Mouse (Mus musculus) testis, adult 2 months (tissue): Measurements from ENCODE around the gene Retreg1. TPM values are rescaled to one million over a fixed set of nuclear protein-coding genes. Genes with fewer than 3 reads are reported as not detected.

Source experiments
- H3K27ac ChIP-seq: fragments of 200-500 bp; 2 replicates; pipeline ENCODE4 v1.5.1; 2012; ENCODE audit warnings: low read depth, low read length; ENCODE audit not compliant: control insufficient read depth, insufficient read depth
- H3K27me3 ChIP-seq: fragments of 200-500 bp; 2 replicates; pipeline ENCODE4 v1.6.1; 2012; ENCODE audit warnings: mild to moderate bottlenecking, low read length, moderate library complexity; ENCODE audit not compliant: control insufficient read depth, insufficient read depth
- H3K36me3 ChIP-seq: fragments of 200-500 bp; 2 replicates; pipeline ENCODE4 v1.6.1; 2012; ENCODE audit warnings: mild to moderate bottlenecking, low read length; ENCODE audit not compliant: control insufficient read depth, insufficient read depth
- H3K4me1 ChIP-seq: fragments of 200-500 bp; 2 replicates; pipeline ENCODE4 v1.6.1; 2012; ENCODE audit warnings: low read length; ENCODE audit not compliant: control insufficient read depth, insufficient read depth
- H3K4me3 ChIP-seq: fragments of 200-500 bp; 2 replicates; pipeline ENCODE4 v1.5.1; 2012; ENCODE audit warnings: low read depth, mild to moderate bottlenecking, low read length, moderate library complexity, mixed read lengths; ENCODE audit not compliant: control insufficient read depth
- CTCF ChIP-seq: fragments of 200-500 bp; IDR thresholded peaks from 2 replicates; pipeline ENCODE4 v1.5.1; 2012; ENCODE audit warnings: low read depth, mild to moderate bottlenecking, inconsistent platforms, low read length, moderate library complexity; ENCODE audit not compliant: control insufficient read depth, insufficient read depth, insufficient replicate concordance
- POLR2A ChIP-seq: fragments of 200-500 bp; IDR thresholded peaks from 2 replicates; pipeline ENCODE4 v1.6.1; 2012; ENCODE audit warnings: low read depth, mild to moderate bottlenecking, inconsistent platforms, low read length, moderate library complexity; ENCODE audit not compliant: control insufficient read depth
- polyA plus RNA-seq: library from polyadenylated mRNA; depleted of rRNA; stranded (reverse); fragments of >200 nt; gene quantifications from 2 replicates; pipeline ENCODE4 v1.2.3, GENCODE M21; 2012

Retreg1 gene
- polyA plus RNA-seq, 1 experiment: 46.1 TPM

DNA sequence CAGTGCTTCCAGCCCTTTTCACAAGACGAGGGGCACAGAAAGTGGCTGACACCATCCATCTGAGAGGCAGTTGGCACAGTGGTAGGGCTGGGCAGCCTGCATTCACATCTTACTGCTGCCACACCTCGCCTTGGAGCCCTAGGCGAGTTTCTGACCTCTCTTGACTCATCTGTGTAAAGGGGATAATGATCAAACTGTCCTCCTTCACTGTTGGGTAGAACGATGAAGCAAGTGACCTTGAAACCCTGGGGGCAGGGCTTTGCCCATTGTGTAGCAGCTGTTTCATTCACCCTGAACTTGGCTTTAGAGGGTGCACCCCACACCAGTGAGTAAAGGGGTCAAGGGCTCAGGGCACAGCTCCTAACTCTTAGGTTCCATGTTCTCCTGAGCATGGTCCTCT lies 39.0 kb downstream of the Retreg1 start:
- Histone ChIP-seq H3K36me3 (no peaks in the 10 kb centered on the region), H3K27me3 (no peaks in the 10 kb centered on the region), H3K4me1 (no peaks in the 10 kb centered on the region), H3K27ac (no peak overlapping the region), H3K4me3 (no peak overlapping the region)
- TF ChIP-seq POLR2A: no peak
- TF ChIP-seq CTCF: no peak

DNA sequence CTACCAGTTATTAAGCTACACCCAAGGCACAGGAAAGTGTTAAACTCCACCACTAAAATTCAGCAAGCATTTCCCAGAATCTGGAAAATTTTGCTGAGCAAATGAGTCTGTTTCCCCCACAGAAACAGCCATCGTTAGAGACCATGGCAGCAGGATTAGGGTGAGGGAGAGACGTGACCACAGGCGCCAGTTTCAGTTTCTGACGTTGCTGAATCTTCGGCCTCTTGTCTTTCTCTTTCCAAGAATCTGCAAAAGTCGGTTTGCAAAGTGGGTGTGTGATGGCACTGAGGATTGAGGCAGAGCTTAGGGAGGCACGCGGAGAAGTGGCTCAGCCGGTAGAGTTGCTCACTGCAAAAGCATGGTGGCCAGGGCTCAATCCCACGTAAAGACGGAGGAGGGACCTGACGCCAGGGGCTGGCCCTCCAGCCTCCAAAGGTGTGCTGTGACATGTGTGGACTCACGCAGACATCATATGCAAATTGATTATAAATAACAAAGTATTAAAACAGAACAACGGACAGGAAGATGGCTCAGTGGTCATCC lies 41.5 kb downstream of the Retreg1 start:
- TF ChIP-seq CTCF (no peak), POLR2A (no peak)
- Histone ChIP-seq H3K36me3 (no peaks in the 10 kb centered on the region), H3K4me3 (no peak overlapping the region), H3K27me3 (no peaks in the 10 kb centered on the region), H3K27ac (no peak overlapping the region), H3K4me1 (no peaks in the 10 kb centered on the region)

DNA sequence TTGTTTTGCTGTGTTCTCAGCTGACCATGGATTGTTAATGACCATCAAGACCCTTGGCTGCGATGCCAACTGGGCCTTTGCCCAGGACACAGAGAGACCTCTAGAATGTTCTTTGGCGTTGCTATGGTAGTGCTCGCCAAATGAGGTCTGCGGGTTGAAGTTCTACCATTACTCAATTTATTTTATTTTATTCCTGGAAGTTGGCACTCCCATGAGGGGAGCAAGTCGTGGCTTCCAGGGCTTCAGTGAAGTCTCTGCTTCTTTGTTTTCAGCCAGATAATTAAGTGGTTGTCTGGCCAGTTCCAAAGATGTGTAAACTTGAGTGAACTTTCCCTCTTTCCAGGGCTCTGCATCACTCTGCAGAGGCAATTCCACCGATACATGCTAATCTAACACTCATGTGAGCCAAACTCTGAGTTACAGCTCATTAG lies 43.6 kb downstream of the Retreg1 start:
- TF ChIP-seq POLR2A: no peak
- no peak for TF ChIP-seq CTCF
- Histone ChIP-seq H3K27me3 (no peaks in the 10 kb centered on the region), H3K27ac (no peak overlapping the region), H3K36me3 (no peaks in the 10 kb centered on the region), H3K4me3 (no peak overlapping the region), H3K4me1 (no peaks in the 10 kb centered on the region)

DNA sequence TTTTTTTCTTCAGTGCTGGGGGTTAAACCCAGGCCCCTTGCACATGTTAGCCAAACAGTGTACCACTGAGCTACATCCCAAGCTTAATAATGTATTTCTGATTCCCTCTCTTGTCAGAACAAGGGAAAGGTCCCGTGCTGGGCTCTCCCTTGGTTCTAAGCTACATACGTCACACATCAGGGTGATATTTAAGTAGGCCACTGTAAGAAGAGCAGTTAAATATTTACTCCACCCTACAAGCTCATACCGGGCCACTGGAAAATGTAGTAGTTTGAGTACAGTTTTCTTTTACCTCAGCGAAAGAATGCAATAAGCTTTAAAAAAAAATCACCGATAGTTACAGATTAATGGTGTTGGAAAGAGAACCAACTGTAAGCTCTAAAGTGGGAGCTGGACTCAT lies 46.9 kb downstream of the Retreg1 start:
- no peak overlapping the region for H3K27ac ChIP-seq
- TF ChIP-seq POLR2A: no peak
- no peak for TF ChIP-seq CTCF
- no peaks in the 10 kb centered on the region for H3K36me3 ChIP-seq
- H3K4me3 ChIP-seq: no peak overlapping the region
- no peaks in the 10 kb centered on the region for H3K4me1 ChIP-seq
- H3K27me3 ChIP-seq: no peaks in the 10 kb centered on the region

DNA sequence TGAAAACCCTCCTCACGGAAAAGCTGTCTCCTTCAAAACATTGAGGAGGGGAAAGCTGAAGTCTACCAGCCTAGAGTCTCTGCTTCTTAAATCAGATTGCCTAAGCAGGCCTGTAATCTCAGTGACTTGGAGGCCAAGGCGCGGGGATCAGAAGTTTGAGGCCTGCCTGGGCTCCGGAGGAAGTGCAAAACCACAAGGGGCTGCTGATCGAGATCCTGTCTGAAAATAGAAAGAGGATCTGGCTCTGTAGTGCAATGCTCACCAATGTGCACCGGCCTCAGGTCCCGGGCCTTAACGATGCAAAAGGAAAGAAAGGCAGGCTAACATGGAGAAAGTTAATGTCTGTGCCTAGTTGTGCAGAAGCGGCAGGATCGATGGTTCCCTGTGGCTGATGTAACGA lies 48.6 kb downstream of the Retreg1 start:
- no peak for TF ChIP-seq CTCF
- no peak for TF ChIP-seq POLR2A
- no peaks in the 10 kb centered on the region for H3K4me1 ChIP-seq
- H3K36me3 ChIP-seq: no peaks in the 10 kb centered on the region
- no peak overlapping the region for H3K4me3 ChIP-seq
- no peak overlapping the region for H3K27ac ChIP-seq
- no peaks in the 10 kb centered on the region for H3K27me3 ChIP-seq

DNA sequence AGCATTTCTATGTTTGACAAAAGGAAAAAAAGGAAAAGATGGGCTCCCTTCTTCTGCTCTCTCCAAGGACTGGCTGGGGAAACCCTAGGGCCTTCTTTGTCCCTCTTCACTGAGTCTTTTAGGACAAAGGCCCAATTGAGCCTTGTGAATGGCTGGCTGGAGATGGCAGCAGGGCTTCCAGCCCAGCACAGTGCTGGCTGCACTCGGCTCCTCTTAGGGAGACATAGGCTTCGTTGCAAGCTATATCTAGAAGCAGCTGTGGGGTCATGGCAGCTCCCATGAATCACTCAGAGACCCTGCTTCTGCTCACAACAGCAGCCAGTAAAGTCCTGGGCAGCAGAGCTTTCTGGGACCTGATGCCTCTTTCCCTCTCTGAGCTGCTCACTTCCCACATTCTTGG lies 50.3 kb downstream of the Retreg1 start:
- H3K27me3 ChIP-seq: no peaks in the 10 kb centered on the region
- H3K4me1 ChIP-seq: no peaks in the 10 kb centered on the region
- H3K27ac ChIP-seq: no peak overlapping the region
- TF ChIP-seq CTCF (no peak), POLR2A (no peak)
- no peak overlapping the region for H3K4me3 ChIP-seq
- no peaks in the 10 kb centered on the region for H3K36me3 ChIP-seq

DNA sequence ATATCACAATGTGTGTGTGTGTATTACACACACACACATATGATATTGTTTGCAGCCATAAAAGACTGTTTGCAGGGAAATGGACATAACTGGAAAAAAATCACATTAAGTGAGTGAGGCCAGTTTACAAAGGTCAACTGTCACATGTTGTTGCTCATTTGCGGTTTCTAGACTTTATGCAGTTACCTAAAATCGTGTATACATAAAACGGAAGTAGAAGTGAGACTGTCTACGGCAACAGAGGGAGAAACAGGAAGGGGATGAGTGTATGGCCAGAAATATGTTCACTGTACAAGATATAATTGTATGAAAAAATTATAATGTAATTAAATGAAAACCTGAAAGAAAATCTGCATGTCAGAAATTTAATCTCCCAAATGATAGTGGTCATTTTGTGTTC lies 53.8 kb downstream of the Retreg1 start:
- Histone ChIP-seq H3K36me3 (no peaks in the 10 kb centered on the region), H3K4me1 (no peaks in the 10 kb centered on the region), H3K27ac (no peak overlapping the region), H3K27me3 (no peaks in the 10 kb centered on the region), H3K4me3 (no peak overlapping the region)
- TF ChIP-seq CTCF (no peak), POLR2A (no peak)

DNA sequence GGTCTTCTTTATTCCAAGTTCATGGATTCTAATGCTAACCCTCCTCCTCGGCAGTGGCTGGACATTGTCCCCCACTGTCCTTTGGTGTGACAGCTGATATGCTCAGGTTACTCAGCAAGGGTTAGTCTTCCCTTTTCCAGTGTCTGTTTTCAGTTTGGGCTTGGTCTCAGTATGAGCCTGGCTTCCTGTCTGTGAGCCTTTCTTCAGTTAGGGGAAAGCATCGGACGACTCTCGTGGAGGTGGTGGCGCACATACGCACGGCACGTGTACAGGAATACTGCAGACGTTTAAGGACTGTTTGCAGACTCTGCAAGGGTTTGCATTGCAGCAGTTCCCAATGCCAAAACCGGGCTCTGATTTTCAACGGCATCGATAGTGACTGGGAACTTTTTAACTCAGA lies 54.6 kb downstream of the Retreg1 start:
- no peaks in the 10 kb centered on the region for H3K36me3 ChIP-seq
- H3K4me1 ChIP-seq: no peaks in the 10 kb centered on the region
- H3K27ac ChIP-seq: no peak overlapping the region
- no peaks in the 10 kb centered on the region for H3K27me3 ChIP-seq
- TF ChIP-seq POLR2A (no peak), CTCF (no peak)
- H3K4me3 ChIP-seq: no peak overlapping the region

DNA sequence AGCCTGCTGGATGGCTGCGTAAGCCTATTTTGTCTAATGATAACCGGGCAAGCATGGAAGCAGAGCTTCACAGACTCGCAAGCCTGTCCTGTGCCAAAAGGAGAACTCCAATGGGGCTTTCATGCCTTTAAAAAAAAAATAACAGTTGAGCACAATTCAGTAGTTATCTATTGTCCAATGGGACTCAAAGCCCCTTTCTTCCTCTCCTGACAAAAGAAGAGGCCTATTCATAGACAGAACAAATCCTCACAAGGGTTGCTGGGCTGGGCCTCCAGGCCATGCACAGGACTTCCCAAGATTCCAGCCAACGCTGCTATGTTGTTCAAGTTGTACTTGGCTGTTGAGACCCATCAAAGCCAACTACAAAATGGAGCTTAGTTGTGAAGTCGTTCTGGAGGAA lies 56.0 kb downstream of the Retreg1 start:
- H3K36me3 ChIP-seq: no peaks in the 10 kb centered on the region
- H3K27me3 ChIP-seq: no peaks in the 10 kb centered on the region
- no peaks in the 10 kb centered on the region for H3K4me1 ChIP-seq
- TF ChIP-seq POLR2A: no peak
- no peak for TF ChIP-seq CTCF
- H3K27ac ChIP-seq: no peak overlapping the region
- H3K4me3 ChIP-seq: no peak overlapping the region
